Comparison of ENCODE assay signal across 18 mouse cellular contexts in genomic region chr12:50457151-50457550, GRCm38 (mm10).
"Had no signal": no experiment of that assay in that cellular context is flagged by ENCODE, and none has a peak within 500 bp of the region (broad histone marks: within the 10 kb centered on the region; RNA-seq: fewer than 3 reads in every experiment).

No protein-coding gene starts in this region.

- H3K27ac ChIP-seq: lung, embryonic 15.5 days; macrophage; midbrain, embryonic 12.5 days; neural tube, embryonic 12.5 days; stomach, embryonic 15.5 days; stomach, postnatal 0 days had no signal

- H3K4me2 ChIP-seq: lung, embryonic 15.5 days; midbrain, embryonic 12.5 days; neural tube, embryonic 12.5 days; stomach, embryonic 15.5 days had no signal

- DNase-seq: liver, postnatal 0 days; lung, adult 2 months; lung, postnatal 14 days; lung, postnatal 36 days; midbrain, embryonic 14.5 days; right cerebral cortex, postnatal 14 days; thymus, adult 2 months; thymus, postnatal 25 days; thymus, postnatal 4 days had no signal

- H3K9ac ChIP-seq: liver, postnatal 0 days; lung, embryonic 15.5 days; midbrain, embryonic 12.5 days; neural tube, embryonic 12.5 days; stomach, embryonic 15.5 days had no signal

- H3K4me3 ChIP-seq: lung, embryonic 15.5 days; megakaryocyte, embryonic 14.5 days; midbrain, embryonic 12.5 days; neural tube, embryonic 12.5 days; stomach, embryonic 15.5 days had no signal

- H3K9me3 ChIP-seq: lung, embryonic 15.5 days; midbrain, embryonic 12.5 days; stomach, embryonic 15.5 days had no signal

- H3K4me1 ChIP-seq: lung, embryonic 15.5 days; megakaryocyte, embryonic 14.5 days; midbrain, embryonic 12.5 days; neural tube, embryonic 12.5 days; stomach, embryonic 15.5 days had no signal

- H3K27me3 ChIP-seq: lung, embryonic 15.5 days; megakaryocyte, embryonic 14.5 days; midbrain, embryonic 12.5 days; neural tube, embryonic 12.5 days; stomach, embryonic 15.5 days had no signal

- H3K36me3 ChIP-seq: lung, embryonic 15.5 days; midbrain, embryonic 12.5 days; neural tube, embryonic 12.5 days; stomach, embryonic 15.5 days had no signal

- ATAC-seq: liver, postnatal 0 days; lung, postnatal 0 days; midbrain, embryonic 16.5 days had no signal
